ENCODE assay signal across 15 mouse cellular contexts in genomic region chr6:61083346-61083745, GRCm38 (mm10).
"Had no signal": no experiment of that assay in that cellular context is flagged by ENCODE, and none has a peak within 500 bp of the region (broad histone marks: within the 10 kb centered on the region; RNA-seq: fewer than 3 reads in every experiment).

No protein-coding gene starts in this region.

- DNase-seq: liver, postnatal 0 days; lung, adult 2 months; lung, postnatal 10 days; right cerebral cortex, postnatal 14 days; thymus, adult 2 months; thymus, postnatal 25 days; thymus, postnatal 4 days had no signal

- H3K27ac ChIP-seq: liver, embryonic 15.5 days; macrophage; midbrain, embryonic 13.5 days; midbrain, embryonic 15.5 days; stomach, embryonic 15.5 days; stomach, postnatal 0 days had no signal

- H3K4me3 ChIP-seq: liver, embryonic 15.5 days; megakaryocyte, embryonic 14.5 days; midbrain, embryonic 13.5 days; midbrain, embryonic 15.5 days; stomach, embryonic 15.5 days had no signal

- H3K9me3 ChIP-seq: liver, embryonic 15.5 days; megakaryocyte, embryonic 14.5 days; midbrain, embryonic 15.5 days; stomach, embryonic 15.5 days had no signal

- H3K36me3 ChIP-seq: liver, embryonic 15.5 days; midbrain, embryonic 13.5 days; midbrain, embryonic 15.5 days; stomach, embryonic 15.5 days had no signal

- H3K4me1 ChIP-seq: liver, embryonic 15.5 days; megakaryocyte, embryonic 14.5 days; midbrain, embryonic 15.5 days; stomach, embryonic 15.5 days had no signal

- H3K4me2 ChIP-seq: liver, embryonic 15.5 days; midbrain, embryonic 11.5 days; midbrain, embryonic 13.5 days; midbrain, embryonic 15.5 days; stomach, embryonic 15.5 days had no signal

- H3K27me3 ChIP-seq: liver, embryonic 15.5 days; megakaryocyte, embryonic 14.5 days; midbrain, embryonic 13.5 days; midbrain, embryonic 15.5 days; stomach, embryonic 15.5 days had no signal

- ATAC-seq: liver, postnatal 0 days; midbrain, embryonic 13.5 days; midbrain, embryonic 15.5 days had no signal

- H3K9ac ChIP-seq: liver, embryonic 15.5 days; liver, postnatal 0 days; midbrain, embryonic 13.5 days; midbrain, embryonic 15.5 days; stomach, embryonic 15.5 days had no signal
